Mouse (Mus musculus) forebrain, embryonic 12.5 days (tissue): ENCODE data around the gene Sfi1. TPM values are rescaled to one million over a fixed set of nuclear protein-coding genes. Genes with fewer than 3 reads are reported as not detected.
"Not testable (repeated sequence)": the region's sequence is repeated elsewhere in the genome, so short reads cannot be mapped to it uniquely, and the experiment has no call there.

Experiments
- ATAC-seq: fragments of 200-750 bp; cut with Nextera tagmentation; 2 replicates; pipeline ENCODE4 v1.8.0; 2017; ENCODE audit warnings: moderate TSS enrichment; ENCODE audit not compliant: low FRiP score
- H3K27ac ChIP-seq: fragments of 300-500 bp; sonication (generic); 2 replicates; pipeline ENCODE4 v1.5.1; 2016; ENCODE audit warnings: mild to moderate bottlenecking
- H3K27me3 ChIP-seq: fragments of 300-500 bp; sonication (generic); 2 replicates; pipeline ENCODE4 v1.6.1; 2016; ENCODE audit warnings: mild to moderate bottlenecking
- H3K36me3 ChIP-seq: fragments of 300-500 bp; sonication (generic); replicated peaks from 2 replicates; pipeline ENCODE4 v1.6.1; 2016; ENCODE audit warnings: mild to moderate bottlenecking
- H3K4me1 ChIP-seq: fragments of 300-500 bp; sonication (generic); 2 replicates; pipeline ENCODE4 v1.6.1; 2016
- H3K4me2 ChIP-seq: fragments of 300-500 bp; sonication (generic); 2 replicates; pipeline ENCODE4 v1.6.1; 2016; ENCODE audit warnings: mild to moderate bottlenecking, moderate library complexity
- H3K4me3 ChIP-seq: fragments of 300-500 bp; sonication (generic); replicated peaks from 2 replicates; pipeline ENCODE4 v1.5.1; 2016; ENCODE audit warnings: mild to moderate bottlenecking
- H3K9ac ChIP-seq: fragments of 300-500 bp; sonication (generic); 2 replicates; pipeline ENCODE4 v1.6.1; 2016; ENCODE audit warnings: mild to moderate bottlenecking
- H3K9me3 ChIP-seq: fragments of 300-500 bp; sonication (generic); 2 replicates; pipeline ENCODE4 v1.6.1; 2016
- WGBS: fragments of 180-500 bp; shearing (Covaris S2); methylation state at CpG from one replicate; pipeline ENCODE4 v1.1.7; 2016; 5-methylcytosine and 5-hydroxymethylcytosine counted together
- polyA plus RNA-seq: library from polyadenylated mRNA; unstranded; fragments of >200 nt; fragmentation: Nextera tagmentation; extraction: Ambion mirVana; gene quantifications from 2 replicates; pipeline ENCODE4 v1.2.1, GENCODE M21; 2016

Gene Sfi1
- polyA plus RNA-seq, 1 experiment from 2014 or later, result 17.8 TPM

- H3K4me1 ChIP-seq, H3K9ac ChIP-seq, H3K27me3 ChIP-seq, H3K4me2 ChIP-seq, H3K36me3 ChIP-seq, H3K4me3 ChIP-seq, H3K27ac ChIP-seq, ATAC-seq: not testable (repeated sequence)
- H3K9me3 ChIP-seq, result peaks cover 19% of the 10 kb centered on the region
- 77% methylated on average over 4 of the region's 4 CpGs for WGBS
Measured at GRCm38 (mm10) chr11:3167571-3168001, 25.7 kb downstream of the Sfi1 start.

GRCm38 (mm10) chr11:3167129-3167528 is 26.1 kb downstream of the Sfi1 start:
- H3K4me3 ChIP-seq, H3K36me3 ChIP-seq, H3K27ac ChIP-seq, ATAC-seq, H3K4me2 ChIP-seq, H3K4me1 ChIP-seq, H3K27me3 ChIP-seq, H3K9ac ChIP-seq: not testable (repeated sequence)
- peaks cover 23% of the 10 kb centered on the region for H3K9me3 ChIP-seq
- 94% methylated on average over 4 of the region's 4 CpGs for WGBS

- not testable (repeated sequence) for H3K4me3 ChIP-seq, H3K36me3 ChIP-seq, H3K27me3 ChIP-seq, H3K4me1 ChIP-seq, ATAC-seq, H3K4me2 ChIP-seq, H3K9ac ChIP-seq, H3K27ac ChIP-seq
- peaks cover 20% of the 10 kb centered on the region for H3K9me3 ChIP-seq
Measured at GRCm38 (mm10) chr11:3166321-3166720, 26.9 kb downstream of the Sfi1 start.

DNA sequence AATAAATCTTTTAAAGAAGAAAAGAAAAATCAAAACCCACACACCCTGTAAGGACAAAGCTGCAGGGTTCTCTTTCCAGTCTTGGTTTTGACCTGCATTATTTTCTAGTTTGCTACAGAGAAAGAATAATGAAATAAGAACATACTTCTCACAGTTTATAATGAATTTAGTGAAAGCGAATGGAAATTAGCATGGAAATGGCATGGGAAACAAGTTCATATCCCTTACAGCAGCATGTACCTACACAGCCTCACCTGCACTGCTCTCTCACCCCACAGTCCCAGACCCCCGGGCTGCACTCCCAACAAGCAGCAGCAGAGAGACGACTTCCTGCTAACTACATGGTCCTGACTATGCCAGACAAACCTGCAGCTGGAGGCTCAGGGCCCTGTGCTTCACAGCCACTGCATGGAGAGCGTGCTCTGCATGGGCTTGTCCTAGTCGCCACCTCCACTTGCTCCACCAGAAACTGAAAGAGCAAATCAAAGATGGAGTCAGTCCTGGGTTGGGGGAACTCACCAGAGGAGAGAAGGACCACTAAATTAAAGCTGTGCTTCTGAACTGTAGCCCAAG is 28.0 kb downstream of the Sfi1 start:
- not testable (repeated sequence) for H3K36me3 ChIP-seq, H3K9ac ChIP-seq, H3K4me2 ChIP-seq, H3K27ac ChIP-seq, H3K27me3 ChIP-seq, H3K4me1 ChIP-seq, H3K4me3 ChIP-seq
- H3K9me3 ChIP-seq, result peaks cover 21% of the 10 kb centered on the region
- WGBS, result 82% methylated on average over 3 of the region's 5 CpGs
- peak; percentile 34 for ATAC-seq

DNA sequence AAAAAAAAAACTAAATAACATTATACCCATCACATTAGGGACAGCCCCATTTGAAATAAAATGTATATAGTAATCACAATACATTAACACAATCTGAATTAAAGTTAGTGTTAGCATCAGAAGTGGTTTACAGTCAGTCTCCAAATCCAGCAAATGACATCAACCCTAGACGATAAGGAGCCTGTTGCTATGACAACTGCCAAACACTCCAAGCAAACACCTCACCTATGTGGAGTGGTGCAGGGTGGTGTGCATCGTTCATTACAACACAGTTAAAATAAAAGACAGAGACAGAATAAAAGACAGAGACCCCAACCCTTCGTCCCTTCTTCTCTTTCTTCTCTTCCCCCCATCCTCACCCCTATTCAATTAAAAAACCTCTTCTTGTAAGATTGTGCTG is 29.6 kb downstream of the Sfi1 start:
- H3K36me3 ChIP-seq, H3K9ac ChIP-seq, H3K4me1 ChIP-seq, H3K4me2 ChIP-seq, ATAC-seq, H3K27me3 ChIP-seq, H3K4me3 ChIP-seq, H3K27ac ChIP-seq: not testable (repeated sequence)
- 62% methylated on average over 3 of the region's 3 CpGs for whole genome bisulfite sequencing
- H3K9me3 ChIP-seq, result peaks cover 21% of the 10 kb centered on the region

DNA sequence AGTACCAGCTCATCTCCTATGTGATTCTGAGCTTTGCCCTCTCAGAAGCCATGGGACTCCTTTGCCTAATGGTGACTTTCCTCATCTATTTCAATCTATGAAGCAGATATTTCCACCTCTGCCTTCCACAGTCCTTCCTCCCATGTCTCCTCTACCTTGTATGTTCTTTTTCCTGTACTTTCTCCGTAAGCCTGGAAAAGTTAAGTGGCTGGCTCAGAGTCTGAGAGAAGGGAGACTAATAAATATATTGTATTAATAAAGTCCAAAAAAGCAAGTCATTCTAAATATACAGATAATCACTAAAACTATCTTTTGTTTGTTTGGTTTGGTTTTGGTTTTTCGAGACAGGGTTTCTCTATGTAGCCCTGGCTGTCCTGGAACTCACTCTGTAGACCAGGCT is 30.1 kb downstream of the Sfi1 start:
- H3K9me3 ChIP-seq, result peaks cover 21% of the 10 kb centered on the region
- H3K4me1 ChIP-seq, H3K4me2 ChIP-seq, H3K9ac ChIP-seq, H3K27me3 ChIP-seq, H3K4me3 ChIP-seq, H3K27ac ChIP-seq, ATAC-seq, H3K36me3 ChIP-seq: not testable (repeated sequence)
- 89% methylated on average over 2 of the region's 2 CpGs for WGBS

GRCm38 (mm10) chr11:3162236-3162897 is 30.9 kb downstream of the Sfi1 start:
- H3K4me1 ChIP-seq, H3K36me3 ChIP-seq, H3K4me2 ChIP-seq, H3K9ac ChIP-seq, H3K27me3 ChIP-seq, H3K27ac ChIP-seq, H3K4me3 ChIP-seq: not testable (repeated sequence)
- WGBS, result 65% methylated on average over 5 of the region's 5 CpGs
- peaks cover 18% of the 10 kb centered on the region for H3K9me3 ChIP-seq
- peak; percentile 28; the same call in 1 of the 2 replicates for ATAC-seq

DNA sequence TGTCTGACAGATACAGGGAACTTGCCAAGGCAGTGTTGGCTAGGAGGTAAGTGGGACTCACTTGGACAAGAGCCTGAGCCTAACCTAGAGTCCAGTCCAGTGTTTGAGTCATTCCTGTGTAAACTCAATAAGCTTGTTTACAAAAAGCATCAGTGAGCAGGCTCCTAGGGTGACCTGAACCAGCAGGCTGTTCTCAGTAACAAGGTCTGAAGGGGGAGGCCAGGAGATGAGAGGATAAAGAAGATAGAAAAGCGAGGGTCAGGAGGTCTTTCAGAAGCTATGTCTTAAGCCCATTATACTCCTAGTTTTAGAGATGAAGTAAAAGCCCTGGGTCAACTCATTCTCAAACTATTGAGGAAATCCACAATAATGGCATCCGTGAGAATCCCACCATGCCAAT is 31.9 kb downstream of the Sfi1 start:
- H3K4me1 ChIP-seq, H3K4me3 ChIP-seq, H3K36me3 ChIP-seq, H3K27me3 ChIP-seq, ATAC-seq, H3K27ac ChIP-seq, H3K9ac ChIP-seq, H3K4me2 ChIP-seq: not testable (repeated sequence)
- WGBS, result 61% methylated on average over 1 of the region's 2 CpGs
- H3K9me3 ChIP-seq, result peaks cover 22% of the 10 kb centered on the region

DNA sequence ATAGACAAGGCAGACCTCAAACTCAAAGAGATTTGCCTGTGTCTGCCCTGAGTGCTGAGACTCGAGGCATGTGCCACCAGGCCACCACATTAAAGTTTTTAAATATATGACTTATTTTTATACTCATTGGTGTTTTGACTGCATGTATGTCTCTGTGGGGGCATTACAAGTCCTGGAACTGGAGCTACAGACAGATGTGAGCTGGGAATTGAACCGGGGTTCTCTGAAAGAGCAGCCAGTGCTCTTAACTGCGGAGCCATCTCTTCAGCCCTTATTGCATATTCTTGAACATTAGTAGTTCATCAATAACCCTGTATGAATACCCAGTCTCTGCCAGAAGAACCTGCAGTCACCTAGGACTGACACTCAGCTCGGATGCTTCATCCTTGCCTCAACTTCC is 34.5 kb downstream of the Sfi1 start:
- H3K27me3 ChIP-seq, ATAC-seq, H3K27ac ChIP-seq, H3K4me3 ChIP-seq, H3K4me1 ChIP-seq, H3K4me2 ChIP-seq, H3K36me3 ChIP-seq, H3K9ac ChIP-seq: not testable (repeated sequence)
- H3K9me3 ChIP-seq, result peaks cover 22% of the 10 kb centered on the region
- whole genome bisulfite sequencing, result 91% methylated on average over 4 of the region's 4 CpGs

DNA sequence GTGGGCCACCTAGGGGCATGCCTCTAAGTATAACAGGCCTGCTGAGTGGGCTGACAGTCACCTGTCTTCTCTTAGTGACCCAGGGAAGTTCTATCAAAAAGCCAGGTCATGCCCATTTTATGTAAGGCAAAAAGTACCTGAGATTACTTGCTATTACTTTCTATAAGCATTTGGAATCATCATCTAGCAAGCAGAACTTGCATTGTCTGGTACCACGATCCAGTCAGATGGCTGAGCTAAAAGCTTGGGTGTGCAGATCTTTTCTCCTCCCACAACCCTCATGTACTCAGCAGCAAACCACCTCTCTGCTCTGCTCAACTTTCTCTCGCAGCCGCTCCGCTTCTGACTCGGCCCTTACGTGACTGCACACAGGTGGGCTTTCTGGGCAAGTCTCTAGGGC is 35.3 kb downstream of the Sfi1 start:
- WGBS, result 94% methylated on average over 6 of the region's 6 CpGs
- not testable (repeated sequence) for H3K9ac ChIP-seq, H3K4me2 ChIP-seq, H3K36me3 ChIP-seq, ATAC-seq, H3K4me3 ChIP-seq, H3K27ac ChIP-seq, H3K4me1 ChIP-seq, H3K27me3 ChIP-seq
- peaks cover 24% of the 10 kb centered on the region for H3K9me3 ChIP-seq

DNA sequence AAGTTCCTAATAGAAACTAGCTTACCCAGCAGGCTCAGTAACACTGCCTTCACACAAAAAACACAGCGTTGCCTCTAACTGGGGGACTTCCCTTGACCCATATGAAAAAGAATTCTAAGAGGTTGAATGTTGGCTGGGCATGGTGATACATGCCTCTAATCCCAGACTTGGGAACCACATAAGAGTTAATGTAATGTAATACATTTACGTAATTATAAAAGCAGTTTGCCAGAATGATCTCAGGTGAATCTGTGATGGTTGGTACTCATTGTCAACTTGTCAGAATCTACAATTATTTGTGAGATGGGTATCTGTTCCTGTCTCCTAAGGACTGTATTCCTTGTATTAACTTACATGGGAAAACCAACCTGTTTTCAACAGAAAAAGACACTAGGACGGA is 36.3 kb downstream of the Sfi1 start:
- not testable (repeated sequence) for H3K36me3 ChIP-seq, ATAC-seq, H3K4me2 ChIP-seq, H3K4me1 ChIP-seq, H3K4me3 ChIP-seq, H3K27ac ChIP-seq, H3K9ac ChIP-seq, H3K27me3 ChIP-seq
- WGBS, result 95% methylated on average over 3 of the region's 3 CpGs
- H3K9me3 ChIP-seq, result peaks cover 18% of the 10 kb centered on the region

- peaks cover 10% of the 10 kb centered on the region; the same call in 1 of the 2 replicates for H3K36me3 ChIP-seq
- H3K4me2 ChIP-seq, H3K27ac ChIP-seq, H3K4me3 ChIP-seq, H3K27me3 ChIP-seq, H3K4me1 ChIP-seq, H3K9ac ChIP-seq: not testable (repeated sequence)
- 74% methylated on average over 1 of the region's 1 CpGs for WGBS
- ATAC-seq, result peak; percentile 61
- peaks cover 21% of the 10 kb centered on the region for H3K9me3 ChIP-seq
Measured at GRCm38 (mm10) chr11:3153666-3154397, 39.4 kb downstream of the Sfi1 start.

DNA sequence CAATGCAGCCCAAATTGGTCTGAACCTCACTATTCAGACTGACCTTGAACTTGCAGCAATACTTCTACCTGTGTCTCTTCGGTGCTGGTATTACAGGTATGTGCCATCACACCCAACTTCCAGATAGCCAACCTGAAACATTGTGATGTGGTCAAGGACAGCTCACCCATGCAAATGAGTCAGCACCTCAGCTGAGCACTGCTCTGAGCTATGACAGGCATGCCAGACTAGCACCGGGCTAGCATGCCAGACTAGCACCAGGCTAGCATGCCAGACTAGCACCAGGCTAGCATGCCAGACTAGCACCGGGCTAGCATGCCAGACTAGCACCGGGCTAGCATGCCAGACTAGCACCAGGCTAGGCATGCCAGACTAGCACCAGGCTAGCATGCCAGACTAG is 41.9 kb downstream of the Sfi1 start:
- not testable (repeated sequence) for H3K9ac ChIP-seq, H3K27me3 ChIP-seq, H3K4me2 ChIP-seq, H3K4me3 ChIP-seq, H3K27ac ChIP-seq, H3K4me1 ChIP-seq
- WGBS, result 95% methylated on average over 4 of the region's 4 CpGs
- H3K9me3 ChIP-seq, result peaks cover 14% of the 10 kb centered on the region
- 0 out of 2 replicates have a peak, but pooled peaks have one; percentile 27 for ATAC-seq
- peaks cover 10% of the 10 kb centered on the region; the same call in 1 of the 2 replicates for H3K36me3 ChIP-seq
